Mouse (Mus musculus) hindbrain, embryonic 11.5 days (tissue): Measurements from ENCODE around the gene Dusp1. TPM values are rescaled to one million over a fixed set of nuclear protein-coding genes. Genes with fewer than 3 reads are reported as not detected.

Experiments used
- ATAC-seq: fragments of 200-750 bp; cut with Nextera tagmentation; 2 replicates; pipeline ENCODE4 v1.8.0; 2017; ENCODE audit warnings: mild to moderate bottlenecking, moderate TSS enrichment, moderate library complexity; ENCODE audit not compliant: low FRiP score
- DNase-seq: peaks from one replicate; pipeline ENCODE4 v3.0.0-alpha.2; 2015; ENCODE audit warnings: low spot score
- H3K27ac ChIP-seq: fragments of 300-500 bp; sonication (generic); 2 replicates; pipeline ENCODE4 v1.5.1; 2014; ENCODE audit warnings: mild to moderate bottlenecking, low read depth, low read length
- H3K27me3 ChIP-seq: fragments of 300-500 bp; sonication (generic); 2 replicates; pipeline ENCODE4 v1.6.1; 2014; ENCODE audit warnings: mild to moderate bottlenecking, low read length, moderate library complexity, mixed read lengths; ENCODE audit not compliant: control insufficient read depth, insufficient read depth
- H3K36me3 ChIP-seq: fragments of 300-500 bp; sonication (generic); 2 replicates; pipeline ENCODE4 v1.6.1; 2014; ENCODE audit warnings: mild to moderate bottlenecking, low read length, moderate library complexity, mixed read lengths; ENCODE audit not compliant: control insufficient read depth, insufficient read depth
- H3K4me1 ChIP-seq: fragments of 300-500 bp; sonication (generic); replicated peaks from 2 replicates; pipeline ENCODE4 v1.6.1; 2014; ENCODE audit warnings: low read length, mixed read lengths; ENCODE audit not compliant: control insufficient read depth, insufficient read depth
- H3K4me2 ChIP-seq: fragments of 300-500 bp; sonication (generic); replicated peaks from 2 replicates; pipeline ENCODE4 v1.6.1; 2014; ENCODE audit warnings: mild to moderate bottlenecking, low read depth, low read length
- H3K4me3 ChIP-seq: fragments of 300-500 bp; sonication (generic); 2 replicates; pipeline ENCODE4 v1.5.1; 2014; ENCODE audit warnings: low read depth, low read length
- H3K9ac ChIP-seq: fragments of 300-500 bp; sonication (generic); 2 replicates; pipeline ENCODE4 v1.6.1; 2014; ENCODE audit warnings: low read depth, low read length
- H3K9me3 ChIP-seq: fragments of 300-500 bp; sonication (generic); 2 replicates; pipeline ENCODE4 v1.6.1; 2016; ENCODE audit warnings: low read length; ENCODE audit not compliant: control insufficient read depth
- WGBS: fragments of 180-500 bp; shearing (Covaris S2); extraction: QIAGEN DNeasy Blood & Tissue Kit; methylation state at CpG from one replicate; pipeline ENCODE4 v1.1.7; 2014; 5-methylcytosine and 5-hydroxymethylcytosine counted together
- polyA plus RNA-seq: library from polyadenylated mRNA; unstranded; fragments of >200 nt; fragmentation: Nextera tagmentation; extraction: Ambion mirVana; gene quantifications from 2 replicates; pipeline ENCODE4 v1.2.1, GENCODE M21; 2014

Gene Dusp1
- polyA plus RNA-seq, 1 experiment from 2014 or later, result 34.9 TPM

- peak overlapping the region; percentile 85 for H3K4me3 ChIP-seq
- H3K9me3 ChIP-seq, result no peaks in the 10 kb centered on the region
- DNase-seq, result peak; percentile 91
- peak overlapping the region; percentile 95 for H3K9ac ChIP-seq
- no peaks in the 10 kb centered on the region for H3K36me3 ChIP-seq
- 26% methylated on average over 25 of the region's 25 CpGs for WGBS
- ATAC-seq, result no peak; the same call in none of the 2 replicates
- peak overlapping the region; percentile 98 for H3K27ac ChIP-seq
- no peaks in the 10 kb centered on the region for H3K27me3 ChIP-seq
- H3K4me1 ChIP-seq, result peaks cover 18% of the 10 kb centered on the region
- H3K4me2 ChIP-seq, result peak overlapping the region; percentile 78
These were observed 52.8 kb downstream of the Dusp1 start for GRCm38 (mm10) chr17:26508961-26509771.

- H3K4me1 ChIP-seq, result peaks cover 23% of the 10 kb centered on the region
- DNase-seq (peak; percentile 98), ATAC-seq (peak; percentile 94)
- peak overlapping the region; percentile 78 for H3K4me2 ChIP-seq
- no peaks in the 10 kb centered on the region for H3K9me3 ChIP-seq
- no peaks in the 10 kb centered on the region for H3K27me3 ChIP-seq
- peak overlapping the region; percentile 98 for H3K27ac ChIP-seq
- H3K9ac ChIP-seq, result peak overlapping the region; percentile 95
- peak overlapping the region; percentile 85 for H3K4me3 ChIP-seq
- no peaks in the 10 kb centered on the region for H3K36me3 ChIP-seq
- 1% methylated on average over 56 of the region's 58 CpGs for WGBS
These were observed 53.5 kb downstream of the Dusp1 start for GRCm38 (mm10) chr17:26508345-26508960.

DNA sequence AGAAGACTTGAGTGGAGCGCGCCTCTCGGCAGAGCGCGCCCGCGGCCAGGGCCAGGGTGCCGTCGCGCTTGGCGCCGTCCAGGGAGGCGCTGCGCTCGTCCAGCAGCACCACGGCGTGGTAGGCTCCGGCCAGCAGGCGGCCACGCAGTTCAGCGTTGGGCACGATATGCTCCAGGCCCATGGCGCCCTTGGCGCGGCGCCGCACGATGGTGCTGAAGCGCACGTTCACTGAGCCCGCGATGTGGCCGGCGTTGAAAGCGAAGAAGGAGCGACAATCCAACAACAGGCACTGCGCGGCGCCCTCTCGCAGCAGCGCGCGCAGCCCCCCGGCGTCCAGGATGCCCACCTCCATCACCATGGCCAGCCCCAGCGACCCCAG lies 54.0 kb downstream of the Dusp1 start:
- Histone ChIP-seq H3K27ac (peak overlapping the region; percentile 98), H3K9ac (peak overlapping the region; percentile 95), H3K9me3 (no peaks in the 10 kb centered on the region), H3K4me3 (peak overlapping the region; percentile 85), H3K4me2 (peak overlapping the region; percentile 78), H3K4me1 (peaks cover 23% of the 10 kb centered on the region), H3K27me3 (no peaks in the 10 kb centered on the region), H3K36me3 (no peaks in the 10 kb centered on the region)
- WGBS, result 0% methylated on average over 40 of the region's 46 CpGs
- peak; percentile 81 for ATAC-seq
- DNase-seq, result peak; percentile 84

DNA sequence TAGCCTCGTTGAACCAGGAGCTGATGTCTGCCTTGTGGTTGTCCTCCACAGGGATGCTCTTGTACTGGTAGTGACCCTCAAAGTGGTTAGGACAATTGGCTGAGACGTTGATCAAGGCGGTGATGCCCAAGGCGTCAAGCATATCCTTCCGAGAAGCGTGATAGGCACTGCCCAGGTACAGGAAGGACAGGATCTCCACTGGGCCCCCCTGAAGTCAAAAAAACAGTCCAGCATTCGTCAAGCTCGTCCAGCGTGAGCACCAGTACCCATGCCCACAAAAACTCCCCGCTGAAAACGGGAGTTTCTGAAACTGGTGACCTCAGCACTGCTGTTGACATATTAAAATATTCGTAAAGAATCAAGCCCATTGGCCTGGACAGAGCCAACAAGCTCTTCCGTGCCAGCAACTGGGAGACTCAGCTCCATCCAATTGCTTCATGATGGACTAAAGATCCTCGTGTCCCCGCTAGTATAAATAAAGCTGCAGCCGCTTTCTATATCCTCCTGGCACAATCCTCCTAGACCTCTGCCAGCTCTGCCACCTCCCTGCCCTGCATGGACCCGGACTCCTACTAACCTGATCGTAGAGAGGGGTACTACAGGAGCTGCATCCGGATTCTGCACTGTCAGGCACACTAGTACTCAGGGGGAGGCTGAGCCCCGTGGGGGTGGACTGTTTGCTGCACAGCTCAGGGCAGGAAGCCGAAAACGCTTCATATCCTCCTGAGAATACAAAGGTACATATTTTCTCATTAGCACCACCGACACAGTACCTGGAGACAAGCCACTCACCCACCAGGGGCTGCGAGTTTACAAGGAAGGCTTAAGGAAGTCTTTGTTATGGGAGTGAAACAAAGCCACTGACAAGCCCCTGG lies 54.7 kb downstream of the Dusp1 start:
- WGBS, result 23% methylated on average over 24 of the region's 24 CpGs
- Histone ChIP-seq H3K4me2 (peak overlapping the region; percentile 78), H3K9ac (peak overlapping the region; percentile 95), H3K4me1 (peaks cover 25% of the 10 kb centered on the region), H3K27me3 (no peaks in the 10 kb centered on the region), H3K4me3 (peak overlapping the region; percentile 85), H3K36me3 (no peaks in the 10 kb centered on the region), H3K9me3 (no peaks in the 10 kb centered on the region), H3K27ac (peak overlapping the region; percentile 98)
- DNase-seq (no peak), ATAC-seq (0 out of 2 replicates have a peak, but pooled peaks have one; percentile 5)

- Histone ChIP-seq H3K27me3 (no peaks in the 10 kb centered on the region), H3K4me3 (peak overlapping the region; percentile 85), H3K4me2 (peak overlapping the region; percentile 78), H3K27ac (no peak overlapping the region), H3K9ac (peak overlapping the region; percentile 95), H3K4me1 (peaks cover 26% of the 10 kb centered on the region), H3K36me3 (no peaks in the 10 kb centered on the region), H3K9me3 (no peaks in the 10 kb centered on the region)
- ATAC-seq (no peak), DNase-seq (peak; percentile 8)
- WGBS, result 79% methylated on average over 14 of the region's 14 CpGs
These were observed 55.8 kb downstream of the Dusp1 start for GRCm38 (mm10) chr17:26506031-26506641.

GRCm38 (mm10) chr17:26505181-26505581 lies 56.7 kb downstream of the Dusp1 start:
- H3K9me3 ChIP-seq, result no peaks in the 10 kb centered on the region
- H3K27me3 ChIP-seq, result no peaks in the 10 kb centered on the region
- H3K27ac ChIP-seq, result no peak overlapping the region
- 84% methylated on average over 3 of the region's 3 CpGs for WGBS
- ATAC-seq (no peak), DNase-seq (peak; percentile 6)
- H3K4me1 ChIP-seq, result peaks cover 26% of the 10 kb centered on the region
- no peak overlapping the region for H3K4me3 ChIP-seq
- H3K9ac ChIP-seq, result no peak overlapping the region
- H3K36me3 ChIP-seq, result no peaks in the 10 kb centered on the region
- no peak overlapping the region for H3K4me2 ChIP-seq

DNA sequence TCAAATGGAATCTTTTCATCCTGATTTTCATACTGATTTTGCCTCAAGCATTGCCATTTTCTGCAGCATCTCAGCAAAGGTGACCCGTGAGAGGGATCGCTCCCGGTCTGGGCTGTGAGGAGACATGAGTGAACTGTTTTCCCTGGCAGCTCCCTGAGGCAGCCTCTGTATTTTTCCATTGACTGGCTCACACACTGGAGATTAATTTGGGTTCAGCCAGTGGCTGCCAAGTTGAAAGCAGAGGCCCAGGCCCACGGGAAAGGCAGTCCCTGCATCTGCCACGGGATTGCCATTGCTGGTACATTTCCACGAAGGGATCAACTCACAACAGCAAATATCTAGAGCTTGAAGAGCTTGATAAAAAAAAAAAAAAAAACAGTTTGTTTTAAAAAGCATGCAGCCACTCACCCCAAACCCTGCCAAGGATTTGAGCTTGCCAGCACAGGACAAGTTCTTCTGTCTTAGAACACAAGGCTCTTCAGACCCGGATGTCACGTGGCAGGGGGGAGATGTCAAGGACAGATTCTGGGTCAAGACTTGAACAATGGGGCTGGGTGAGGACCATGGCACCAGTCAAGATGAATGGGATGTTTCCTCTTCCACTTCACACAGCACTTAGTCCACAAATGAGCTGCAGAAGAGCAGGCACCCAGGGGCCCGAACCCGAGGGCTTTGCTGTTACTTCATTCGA lies 57.8 kb downstream of the Dusp1 start:
- H3K4me3 ChIP-seq, result no peak overlapping the region
- no peaks in the 10 kb centered on the region for H3K36me3 ChIP-seq
- H3K9me3 ChIP-seq, result no peaks in the 10 kb centered on the region
- DNase-seq (peak; percentile 34), ATAC-seq (no peak)
- H3K9ac ChIP-seq, result peak overlapping the region; percentile 52
- H3K4me2 ChIP-seq, result peak overlapping the region; percentile 44
- H3K27ac ChIP-seq, result peak overlapping the region; percentile 92
- peaks cover 25% of the 10 kb centered on the region for H3K4me1 ChIP-seq
- WGBS, result 34% methylated on average over 11 of the region's 11 CpGs
- no peaks in the 10 kb centered on the region for H3K27me3 ChIP-seq
